Mouse (Mus musculus): Measurements from ENCODE around the gene Dcaf10. TPM values are rescaled to one million over a fixed set of nuclear protein-coding genes. Genes with fewer than 3 reads are reported as not detected.
"Not testable (repeated sequence)": the region's sequence is repeated elsewhere in the genome, so short reads cannot be mapped to it uniquely, and the experiment has no call there.

Dcaf10 gene
- polyA plus RNA-seq, 1 experiment from 2014 or later, result 11.9 TPM

GRCm38 (mm10) chr4:45392099-45392498, 50.2 kb downstream of the Dcaf10 start:
- no peak for ATAC-seq (ENCODE audit: low FRiP score)
- 69% methylated on average over 4 of the region's 4 CpGs for WGBS
- no peak overlapping the region for H3K4me3 ChIP-seq (replicated peaks; ENCODE audit: low read length)
- H3K4me1 ChIP-seq (replicated peaks; ENCODE audit: control insufficient read depth, insufficient read depth, low read length), result no peaks in the 10 kb centered on the region
- no peak overlapping the region for H3K9ac ChIP-seq
- H3K27ac ChIP-seq, result no peak overlapping the region
- H3K4me2 ChIP-seq (replicated peaks), result no peak overlapping the region
- H3K36me3 ChIP-seq (replicated peaks; ENCODE audit: control insufficient read depth, insufficient read depth), result peaks cover 19% of the 10 kb centered on the region
- no peaks in the 10 kb centered on the region for H3K9me3 ChIP-seq (ENCODE audit: control insufficient read depth, low read length)
- no peak for DNase-seq (ENCODE audit: low spot score)
- no peaks in the 10 kb centered on the region for H3K27me3 ChIP-seq (ENCODE audit: control insufficient read depth, insufficient read depth, low read length)

- ATAC-seq (ENCODE audit: low FRiP score) (no peak), DNase-seq (ENCODE audit: low spot score) (no peak)
- Histone ChIP-seq H3K4me1 (replicated peaks; ENCODE audit: control insufficient read depth, insufficient read depth, low read length) (no peaks in the 10 kb centered on the region), H3K9ac (no peak overlapping the region), H3K9me3 (ENCODE audit: control insufficient read depth, low read length) (no peaks in the 10 kb centered on the region), H3K27ac (no peak overlapping the region), H3K4me3 (replicated peaks; ENCODE audit: low read length) (no peak overlapping the region), H3K36me3 (replicated peaks; ENCODE audit: control insufficient read depth, insufficient read depth) (peaks cover 23% of the 10 kb centered on the region), H3K4me2 (replicated peaks) (no peak overlapping the region), H3K27me3 (ENCODE audit: control insufficient read depth, insufficient read depth, low read length) (no peaks in the 10 kb centered on the region)
- WGBS, result 79% methylated on average over 11 of the region's 11 CpGs
Measured at GRCm38 (mm10) chr4:45392572-45392971, 50.7 kb downstream of the Dcaf10 start.

- Histone ChIP-seq H3K9ac (no peak overlapping the region), H3K27ac (no peak overlapping the region), H3K4me2 (replicated peaks) (no peak overlapping the region), H3K9me3 (ENCODE audit: control insufficient read depth, low read length) (no peaks in the 10 kb centered on the region), H3K36me3 (replicated peaks; ENCODE audit: control insufficient read depth, insufficient read depth) (peaks cover 28% of the 10 kb centered on the region), H3K4me1 (replicated peaks; ENCODE audit: control insufficient read depth, insufficient read depth, low read length) (no peaks in the 10 kb centered on the region), H3K27me3 (ENCODE audit: control insufficient read depth, insufficient read depth, low read length) (no peaks in the 10 kb centered on the region), H3K4me3 (replicated peaks; ENCODE audit: low read length) (no peak overlapping the region)
- WGBS, result 86% methylated on average over 8 of the region's 8 CpGs
- ATAC-seq (ENCODE audit: low FRiP score) (no peak), DNase-seq (ENCODE audit: low spot score) (no peak)
Measured at GRCm38 (mm10) chr4:45392994-45393393, 51.1 kb downstream of the Dcaf10 start.

GRCm38 (mm10) chr4:45393658-45394057, 51.8 kb downstream of the Dcaf10 start:
- H3K36me3 ChIP-seq (replicated peaks; ENCODE audit: control insufficient read depth, insufficient read depth), result peaks cover 34% of the 10 kb centered on the region
- no peaks in the 10 kb centered on the region for H3K27me3 ChIP-seq (ENCODE audit: control insufficient read depth, insufficient read depth, low read length)
- 84% methylated on average over 5 of the region's 5 CpGs for WGBS
- no peak overlapping the region for H3K4me2 ChIP-seq (replicated peaks)
- no peak overlapping the region for H3K9ac ChIP-seq
- H3K9me3 ChIP-seq (ENCODE audit: control insufficient read depth, low read length), result no peaks in the 10 kb centered on the region
- H3K4me3 ChIP-seq (replicated peaks; ENCODE audit: low read length), result no peak overlapping the region
- H3K4me1 ChIP-seq (replicated peaks; ENCODE audit: control insufficient read depth, insufficient read depth, low read length), result no peaks in the 10 kb centered on the region
- DNase-seq (ENCODE audit: low spot score) (no peak), ATAC-seq (ENCODE audit: low FRiP score) (no peak)
- no peak overlapping the region for H3K27ac ChIP-seq

- not testable (repeated sequence) for H3K27me3 ChIP-seq (ENCODE audit: control insufficient read depth, insufficient read depth, low read length); H3K9ac ChIP-seq; H3K4me1 ChIP-seq (replicated peaks; ENCODE audit: control insufficient read depth, insufficient read depth, low read length); H3K4me2 ChIP-seq (replicated peaks); ATAC-seq (ENCODE audit: low FRiP score); H3K9me3 ChIP-seq (ENCODE audit: control insufficient read depth, low read length); H3K27ac ChIP-seq; H3K4me3 ChIP-seq (replicated peaks; ENCODE audit: low read length); DNase-seq (ENCODE audit: low spot score)
- H3K36me3 ChIP-seq (replicated peaks; ENCODE audit: control insufficient read depth, insufficient read depth), result peaks cover 60% of the 10 kb centered on the region
- WGBS, result 90% methylated on average over 5 of the region's 6 CpGs
Measured at GRCm38 (mm10) chr4:45396211-45396610, 54.3 kb downstream of the Dcaf10 start.

- not testable (repeated sequence) for H3K9me3 ChIP-seq (ENCODE audit: control insufficient read depth, low read length); H3K27ac ChIP-seq; H3K4me1 ChIP-seq (replicated peaks; ENCODE audit: control insufficient read depth, insufficient read depth, low read length); H3K4me3 ChIP-seq (replicated peaks; ENCODE audit: low read length); ATAC-seq (ENCODE audit: low FRiP score); DNase-seq (ENCODE audit: low spot score); H3K9ac ChIP-seq; H3K27me3 ChIP-seq (ENCODE audit: control insufficient read depth, insufficient read depth, low read length); H3K4me2 ChIP-seq (replicated peaks)
- peaks cover 80% of the 10 kb centered on the region for H3K36me3 ChIP-seq (replicated peaks; ENCODE audit: control insufficient read depth, insufficient read depth)
- WGBS, result 88% methylated on average over 5 of the region's 5 CpGs
Measured at GRCm38 (mm10) chr4:45398315-45398714, 56.4 kb downstream of the Dcaf10 start.

- DNase-seq (ENCODE audit: low spot score) (no peak), ATAC-seq (ENCODE audit: low FRiP score) (no peak)
- Histone ChIP-seq H3K27ac (no peak overlapping the region), H3K4me1 (replicated peaks; ENCODE audit: control insufficient read depth, insufficient read depth, low read length) (no peaks in the 10 kb centered on the region), H3K27me3 (ENCODE audit: control insufficient read depth, insufficient read depth, low read length) (no peaks in the 10 kb centered on the region), H3K4me3 (replicated peaks; ENCODE audit: low read length) (no peak overlapping the region), H3K9me3 (ENCODE audit: control insufficient read depth, low read length) (no peaks in the 10 kb centered on the region), H3K4me2 (replicated peaks) (no peak overlapping the region), H3K36me3 (replicated peaks; ENCODE audit: control insufficient read depth, insufficient read depth) (peaks cover 93% of the 10 kb centered on the region), H3K9ac (no peak overlapping the region)
- 96% methylated on average over 45 of the region's 45 CpGs for WGBS
Measured at GRCm38 (mm10) chr4:45399421-45400210, 57.7 kb downstream of the Dcaf10 start.

GRCm38 (mm10) chr4:45402281-45402680, 60.4 kb downstream of the Dcaf10 start:
- H3K27me3 ChIP-seq (ENCODE audit: control insufficient read depth, insufficient read depth, low read length), result no peaks in the 10 kb centered on the region
- H3K4me2 ChIP-seq (replicated peaks), result no peak overlapping the region
- no peak overlapping the region for H3K9ac ChIP-seq
- no peaks in the 10 kb centered on the region for H3K9me3 ChIP-seq (ENCODE audit: control insufficient read depth, low read length)
- no peak for DNase-seq (ENCODE audit: low spot score)
- no peak overlapping the region for H3K27ac ChIP-seq
- peaks cover 13% of the 10 kb centered on the region for H3K4me1 ChIP-seq (replicated peaks; ENCODE audit: control insufficient read depth, insufficient read depth, low read length)
- no peak for ATAC-seq (ENCODE audit: low FRiP score)
- peaks cover 73% of the 10 kb centered on the region for H3K36me3 ChIP-seq (replicated peaks; ENCODE audit: control insufficient read depth, insufficient read depth)
- 91% methylated on average over 4 of the region's 4 CpGs for WGBS
- H3K4me3 ChIP-seq (replicated peaks; ENCODE audit: low read length), result no peak overlapping the region

GRCm38 (mm10) chr4:45402878-45403498, 61.1 kb downstream of the Dcaf10 start:
- peaks cover 66% of the 10 kb centered on the region for H3K36me3 ChIP-seq (replicated peaks; ENCODE audit: control insufficient read depth, insufficient read depth)
- WGBS, result 79% methylated on average over 7 of the region's 7 CpGs
- DNase-seq (ENCODE audit: low spot score), result no peak
- peaks cover 17% of the 10 kb centered on the region for H3K4me1 ChIP-seq (replicated peaks; ENCODE audit: control insufficient read depth, insufficient read depth, low read length)
- no peak overlapping the region for H3K4me3 ChIP-seq (replicated peaks; ENCODE audit: low read length)
- H3K4me2 ChIP-seq (replicated peaks), result no peak overlapping the region
- no peaks in the 10 kb centered on the region for H3K9me3 ChIP-seq (ENCODE audit: control insufficient read depth, low read length)
- no peak overlapping the region for H3K9ac ChIP-seq
- ATAC-seq (ENCODE audit: low FRiP score), result no peak
- no peak overlapping the region for H3K27ac ChIP-seq
- H3K27me3 ChIP-seq (ENCODE audit: control insufficient read depth, insufficient read depth, low read length), result no peaks in the 10 kb centered on the region

Data from hindbrain, embryonic 14.5 days (tissue).